Mouse (Mus musculus): ENCODE results near the gene Rps29. TPM values are rescaled to one million over a fixed set of nuclear protein-coding genes. Genes with fewer than 3 reads are reported as not detected.

Rps29 gene
- polyA plus RNA-seq, 1 experiment from 2014 or later = 1,279 TPM

DNA sequence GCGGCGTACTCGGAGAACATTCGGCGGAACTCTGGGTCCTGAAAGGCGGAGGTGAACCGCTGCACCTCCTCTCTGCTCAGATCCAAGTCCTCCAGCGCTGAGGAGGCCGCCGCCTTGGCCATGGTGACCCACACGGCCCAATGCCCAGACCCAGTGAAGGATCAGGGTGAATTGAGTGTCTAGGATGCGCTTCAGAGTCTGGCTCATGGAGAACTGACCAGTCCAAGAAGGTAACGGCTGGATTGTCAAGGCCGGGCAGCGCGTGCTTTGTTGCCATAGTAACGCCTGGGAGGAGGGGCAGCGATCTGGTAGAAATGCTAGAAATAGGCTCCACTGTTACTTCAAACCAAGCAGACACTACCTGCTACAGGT, 39.2 kb upstream of the Rps29 start, which contains the start of gene Dnaaf2:
Gene Dnaaf2, minus strand, starts transcription at position 266 of the 372 bp plus-strand sequence.
- peak; percentile 50 for ATAC-seq

DNA sequence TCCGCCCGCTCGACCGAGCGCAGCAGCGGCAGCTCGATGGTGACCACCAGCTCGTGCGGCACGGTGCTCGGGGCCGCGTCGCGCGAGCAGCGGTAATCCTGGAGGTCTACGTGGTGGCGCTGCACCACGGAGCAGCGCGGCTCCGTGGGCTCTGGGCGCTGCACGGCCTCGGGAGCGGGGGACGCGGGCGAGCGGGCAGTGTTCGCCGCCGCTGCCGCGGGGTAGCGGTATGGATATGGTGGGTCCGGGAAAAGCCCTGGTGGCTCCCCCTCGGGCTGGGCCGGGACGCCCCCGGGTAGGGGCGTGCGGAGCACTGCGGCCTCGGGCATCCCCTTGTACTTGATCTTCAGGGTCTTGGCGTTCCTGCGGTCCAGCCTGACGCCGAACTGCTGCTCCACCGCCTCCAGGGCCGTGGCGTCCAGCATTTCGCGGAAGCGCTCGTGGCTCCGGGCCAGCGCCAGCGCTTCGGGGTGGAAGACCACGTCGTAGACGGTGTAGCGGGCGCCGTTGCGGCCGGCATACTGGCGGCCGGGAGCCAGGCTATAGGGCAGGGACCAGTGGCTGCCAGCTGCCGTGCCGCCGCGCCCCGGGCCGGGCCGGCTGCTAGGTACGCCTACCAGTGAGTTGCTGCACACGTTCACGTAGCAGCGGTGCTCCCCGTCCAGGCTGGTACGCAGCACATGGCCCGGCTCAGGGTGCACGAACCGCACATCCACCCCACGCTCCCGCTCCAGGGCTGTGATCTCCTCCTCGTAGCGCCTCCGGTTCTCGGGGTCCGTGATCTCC, 38.6 kb upstream of the Rps29 start:
- peak; percentile 83 for ATAC-seq
- peaks cover 21% of the 10 kb centered on the region for H3K36me3 ChIP-seq (replicated peaks; ENCODE audit: insufficient read depth, low read length)
- H3K27me3 ChIP-seq (ENCODE audit: insufficient read depth, low read length) = no peaks in the 10 kb centered on the region
- peak overlapping the region; percentile 93 for H3K9ac ChIP-seq (replicated peaks)
- no peak for TF ChIP-seq CTCF (IDR thresholded peaks at IDR 0.05; ENCODE audit: low read depth)
- TF ChIP-seq EP300 (IDR thresholded peaks at IDR 0.05; ENCODE audit: low read depth) = no peak
- peak; percentile 78 for DNase-seq
- WGBS (ENCODE audit: insufficient replicate concordance) = under 1% methylated on average over 77 of the region's 94 CpGs
- peak overlapping the region; percentile 92 for H3K27ac ChIP-seq (ENCODE audit: low read depth)
- H3K4me3 ChIP-seq (ENCODE audit: low read depth, low read length) = peak overlapping the region; percentile 99
- H3K4me2 ChIP-seq (ENCODE audit: low read depth, low read length) = peak overlapping the region; percentile 97
- H3K9me3 ChIP-seq (ENCODE audit: low read length) = no peaks in the 10 kb centered on the region
- peaks cover 17% of the 10 kb centered on the region for H3K4me1 ChIP-seq (ENCODE audit: insufficient read depth)

More for the DNA sequence above, 39.2 kb upstream of the Rps29 start, which contains the start of gene Dnaaf2:
- H3K4me2 ChIP-seq (ENCODE audit: low read depth, low read length) = peak within 1 kb of the TSS; percentile 97
- peak; percentile 81 for DNase-seq
- WGBS (ENCODE audit: insufficient replicate concordance) = 3% methylated on average over 18 of the region's 18 CpGs
- H3K36me3 ChIP-seq (replicated peaks; ENCODE audit: insufficient read depth, low read length) = peaks cover 26% of the 10 kb centered on the region
- H3K4me3 ChIP-seq (ENCODE audit: low read depth, low read length) = peak within 1 kb of the TSS; percentile 99
- H3K9ac ChIP-seq (replicated peaks) = peak within 1 kb of the TSS; percentile 93
- H3K27ac ChIP-seq (ENCODE audit: low read depth) = peak within 1 kb of the TSS; percentile 92
- H3K27me3 ChIP-seq (ENCODE audit: insufficient read depth, low read length) = no peaks in the 10 kb centered on the region
- peaks cover 17% of the 10 kb centered on the region for H3K4me1 ChIP-seq (ENCODE audit: insufficient read depth)
- TF ChIP-seq EP300 (IDR thresholded peaks at IDR 0.05; ENCODE audit: low read depth) (no peak), CTCF (IDR thresholded peaks at IDR 0.05; ENCODE audit: low read depth) (no peak)
- no peaks in the 10 kb centered on the region for H3K9me3 ChIP-seq (ENCODE audit: low read length)

DNA sequence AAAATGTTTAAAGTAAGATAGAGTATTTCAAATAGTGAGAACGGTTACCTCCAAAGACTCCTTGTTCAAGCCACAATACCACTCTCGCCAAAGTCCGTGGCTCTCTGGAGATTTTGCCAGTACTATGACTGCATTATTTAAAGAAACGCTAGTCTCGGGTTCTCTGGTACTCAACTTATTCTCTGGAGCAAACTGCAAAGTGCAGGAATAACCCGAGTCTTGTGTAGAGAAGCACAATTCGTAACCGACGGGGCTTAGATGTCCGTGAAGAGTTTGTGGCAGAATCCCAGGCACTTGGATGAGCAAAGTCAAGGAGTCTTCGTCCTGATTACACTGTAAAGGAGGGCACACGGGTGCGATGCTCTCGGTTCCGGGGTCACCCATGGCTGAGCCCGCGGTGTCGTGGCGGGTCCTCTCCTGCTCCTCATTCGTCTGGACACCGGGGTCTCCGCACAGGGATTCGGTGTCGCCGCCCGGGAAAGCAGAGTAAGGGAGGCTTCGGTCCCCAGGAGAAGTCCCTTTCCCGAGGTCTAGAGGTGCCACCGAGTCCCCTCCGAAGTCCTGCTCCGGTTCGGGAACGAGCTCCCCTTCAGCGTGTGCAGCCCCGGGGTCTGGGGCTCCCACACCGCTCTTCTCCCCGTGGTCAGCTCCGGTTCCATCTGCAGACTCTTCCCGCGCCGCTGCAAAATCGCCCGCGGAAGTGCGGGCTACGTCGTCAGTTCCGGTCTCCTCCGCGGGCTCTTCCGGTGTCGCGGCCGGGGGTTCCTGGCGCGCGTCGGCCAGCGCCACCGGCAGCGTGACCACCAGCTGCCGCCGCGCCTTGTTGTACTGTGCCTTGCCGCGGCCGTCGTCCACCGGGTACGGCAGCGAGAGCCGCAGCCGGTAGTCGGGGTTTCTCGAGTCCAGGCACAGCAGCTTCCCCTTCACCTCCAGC, 37.7 kb upstream of the Rps29 start, which contains the start of gene Gm49383:
Gene Gm49383, minus strand, starts transcription at position 661 of the 934 bp plus-strand sequence.
- TF ChIP-seq CTCF (IDR thresholded peaks at IDR 0.05; ENCODE audit: low read depth) = no peak
- TF ChIP-seq EP300 (IDR thresholded peaks at IDR 0.05; ENCODE audit: low read depth) = no peak
- 3% methylated on average over 75 of the region's 75 CpGs for WGBS (ENCODE audit: insufficient replicate concordance)

GRCm38 (mm10) chr12:69192637-69193036, 33.7 kb upstream of the Rps29 start:
- Histone ChIP-seq H3K27me3 (ENCODE audit: insufficient read depth, low read length) (no peaks in the 10 kb centered on the region), H3K4me1 (ENCODE audit: insufficient read depth) (0 out of 2 replicates have a peak, but pooled peaks cover 7% of the 10 kb centered on the region), H3K4me3 (ENCODE audit: low read depth, low read length) (no peak overlapping the region), H3K36me3 (replicated peaks; ENCODE audit: insufficient read depth, low read length) (peaks cover 7% of the 10 kb centered on the region), H3K9me3 (ENCODE audit: low read length) (no peaks in the 10 kb centered on the region), H3K9ac (replicated peaks) (no peak overlapping the region), H3K27ac (ENCODE audit: low read depth) (no peak overlapping the region), H3K4me2 (ENCODE audit: low read depth, low read length) (no peak overlapping the region)
- WGBS (ENCODE audit: insufficient replicate concordance) = 92% methylated on average over 2 of the region's 2 CpGs
- no peak for DNase-seq
- no peak for TF ChIP-seq EP300 (IDR thresholded peaks at IDR 0.05; ENCODE audit: low read depth)
- TF ChIP-seq CTCF (IDR thresholded peaks at IDR 0.05; ENCODE audit: low read depth) = no peak
- no peak for ATAC-seq

More for the DNA sequence above, 37.7 kb upstream of the Rps29 start, which contains the start of gene Gm49383:
- H3K4me3 ChIP-seq (ENCODE audit: low read depth, low read length) = peak within 1 kb of the TSS; percentile 99
- H3K27me3 ChIP-seq (ENCODE audit: insufficient read depth, low read length) = no peaks in the 10 kb centered on the region
- H3K36me3 ChIP-seq (replicated peaks; ENCODE audit: insufficient read depth, low read length) = peaks cover 15% of the 10 kb centered on the region
- H3K4me2 ChIP-seq (ENCODE audit: low read depth, low read length) = peak within 1 kb of the TSS; percentile 97
- peak within 1 kb of the TSS; percentile 93 for H3K9ac ChIP-seq (replicated peaks)
- H3K9me3 ChIP-seq (ENCODE audit: low read length) = no peaks in the 10 kb centered on the region
- peak within 1 kb of the TSS; percentile 92 for H3K27ac ChIP-seq (ENCODE audit: low read depth)
- ATAC-seq (peak; percentile 74), DNase-seq (peak; percentile 81)
- H3K4me1 ChIP-seq (ENCODE audit: insufficient read depth) = peaks cover 17% of the 10 kb centered on the region

- 69% methylated on average over 5 of the region's 5 CpGs for WGBS (ENCODE audit: insufficient replicate concordance)
- Histone ChIP-seq H3K4me1 (ENCODE audit: insufficient read depth) (peaks cover 16% of the 10 kb centered on the region), H3K4me3 (ENCODE audit: low read depth, low read length) (no peak overlapping the region), H3K9ac (replicated peaks) (no peak overlapping the region), H3K9me3 (ENCODE audit: low read length) (no peaks in the 10 kb centered on the region), H3K4me2 (ENCODE audit: low read depth, low read length) (no peak overlapping the region), H3K27me3 (ENCODE audit: insufficient read depth, low read length) (no peaks in the 10 kb centered on the region), H3K36me3 (replicated peaks; ENCODE audit: insufficient read depth, low read length) (peaks cover 10% of the 10 kb centered on the region), H3K27ac (ENCODE audit: low read depth) (no peak overlapping the region)
- no peak for ATAC-seq
- TF ChIP-seq CTCF (IDR thresholded peaks at IDR 0.05; ENCODE audit: low read depth) = no peak
- no peak for DNase-seq
Observed at GRCm38 (mm10) chr12:69191396-69191795, 32.4 kb upstream of the Rps29 start.

DNA sequence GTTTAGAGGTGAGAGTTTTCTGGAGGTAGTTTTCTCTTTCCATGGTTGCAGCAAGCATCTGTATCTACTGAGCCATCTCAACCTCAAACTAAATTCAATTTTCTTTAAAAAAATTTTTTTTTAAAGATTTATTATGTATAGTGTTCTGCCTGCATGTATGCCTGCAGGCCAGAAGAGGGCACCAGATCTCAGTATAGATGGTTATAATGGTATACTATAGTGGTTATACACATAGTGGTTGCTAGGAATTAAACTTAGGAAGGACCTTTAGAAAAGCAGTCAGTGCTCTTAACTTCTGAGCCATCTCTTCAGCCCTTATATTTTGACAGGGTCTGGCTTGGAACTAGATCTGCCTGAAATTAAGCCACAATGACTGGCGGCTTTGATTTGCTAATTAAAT, 31.5 kb upstream of the Rps29 start:
- WGBS (ENCODE audit: insufficient replicate concordance) = 89% methylated on average over 1 of the region's 1 CpGs
- Histone ChIP-seq H3K27me3 (ENCODE audit: insufficient read depth, low read length) (no peaks in the 10 kb centered on the region), H3K27ac (ENCODE audit: low read depth) (no peak overlapping the region), H3K4me3 (ENCODE audit: low read depth, low read length) (no peak overlapping the region), H3K36me3 (replicated peaks; ENCODE audit: insufficient read depth, low read length) (peaks cover 10% of the 10 kb centered on the region), H3K9ac (replicated peaks) (no peak overlapping the region), H3K4me2 (ENCODE audit: low read depth, low read length) (no peak overlapping the region), H3K4me1 (ENCODE audit: insufficient read depth) (peaks cover 15% of the 10 kb centered on the region), H3K9me3 (ENCODE audit: low read length) (no peaks in the 10 kb centered on the region)
- 0 out of 2 replicates have a peak, but pooled peaks have one; percentile 33 for ATAC-seq
- TF ChIP-seq EP300 (IDR thresholded peaks at IDR 0.05; ENCODE audit: low read depth) = no peak
- TF ChIP-seq CTCF (IDR thresholded peaks at IDR 0.05; ENCODE audit: low read depth) = peak; percentile 58
- no peak for DNase-seq

All from liver, postnatal 0 days (tissue).